Mouse (Mus musculus) limb, embryonic 14.5 days (tissue): Measurements from ENCODE around the gene Lpp. TPM values are rescaled to one million over a fixed set of nuclear protein-coding genes. Genes with fewer than 3 reads are reported as not detected.

Source experiments
- ATAC-seq: fragments of 200-750 bp; cut with Nextera tagmentation; 2 replicates; pipeline ENCODE4 v1.8.0; 2017; ENCODE audit warnings: low read depth, moderate number of reproducible peaks, moderate TSS enrichment; ENCODE audit not compliant: low FRiP score
- DNase-seq: peaks from one replicate; pipeline ENCODE4 v3.0.0-alpha.2; 2015; ENCODE audit warnings: low spot score
- H3K27ac ChIP-seq: fragments of 300-500 bp; sonication (generic); replicated peaks from 2 replicates; pipeline ENCODE4 v1.5.1; 2014; ENCODE audit warnings: low read depth, mild to moderate bottlenecking, low read length, moderate library complexity, mixed read lengths
- H3K27me3 ChIP-seq: fragments of 300-500 bp; sonication (generic); 2 replicates; pipeline ENCODE4 v1.6.1; 2014; ENCODE audit warnings: low read length, mixed read lengths; ENCODE audit not compliant: control insufficient read depth, insufficient read depth
- H3K36me3 ChIP-seq: fragments of 300-500 bp; sonication (generic); 2 replicates; pipeline ENCODE4 v1.6.1; 2014; ENCODE audit warnings: mild to moderate bottlenecking, low read length, moderate library complexity, mixed read lengths; ENCODE audit not compliant: control insufficient read depth, insufficient read depth
- H3K4me1 ChIP-seq: fragments of 300-500 bp; sonication (generic); 2 replicates; pipeline ENCODE4 v1.6.1; 2014; ENCODE audit warnings: antibody characterized with exemption, low read length, mixed read lengths; ENCODE audit not compliant: control insufficient read depth, insufficient read depth
- H3K4me2 ChIP-seq: fragments of 300-500 bp; sonication (generic); replicated peaks from 2 replicates; pipeline ENCODE4 v1.6.1; 2014; ENCODE audit warnings: low read depth, mild to moderate bottlenecking, low read length, moderate library complexity; ENCODE audit not compliant: severe bottlenecking
- H3K4me3 ChIP-seq: fragments of 300-500 bp; sonication (generic); replicated peaks from 2 replicates; pipeline ENCODE4 v1.5.1; 2014; ENCODE audit warnings: low read length
- H3K9ac ChIP-seq: fragments of 300-500 bp; sonication (generic); 2 replicates; pipeline ENCODE4 v1.6.1; 2014; ENCODE audit warnings: mild to moderate bottlenecking, low read depth, low read length, moderate library complexity; ENCODE audit not compliant: severe bottlenecking
- H3K9me3 ChIP-seq: fragments of 300-500 bp; sonication (generic); 2 replicates; pipeline ENCODE4 v1.6.1; 2016; ENCODE audit warnings: low read length; ENCODE audit not compliant: control insufficient read depth
- POLR2A ChIP-seq: fragments of 200-500 bp; IDR thresholded peaks from 2 replicates; pipeline ENCODE4 v1.8.0; 2012; ENCODE audit warnings: inconsistent platforms, mild to moderate bottlenecking, moderate library complexity, borderline replicate concordance; ENCODE audit not compliant: insufficient read depth, insufficient read length; ENCODE audit errors: extremely low read depth
- WGBS: fragments of 180-500 bp; shearing (Covaris S2); extraction: QIAGEN DNeasy Blood & Tissue Kit; methylation state at CpG from one replicate; pipeline ENCODE4 v1.1.7; 2014; 5-methylcytosine and 5-hydroxymethylcytosine counted together
- polyA plus RNA-seq, 2 experiments: library from polyadenylated mRNA; depleted of rRNA in 1 of 2; stranded (reverse) in 1 of 2; unstranded in 1 of 2; fragments of >200 nt; fragmentation: Nextera tagmentation in 1 of 2; extraction: Ambion mirVana in 1 of 2; gene quantifications; 2 replicates each; pipeline versions ENCODE4 v1.2.1 to v1.2.3; 2012 to 2014

The Lpp gene
- polyA plus RNA-seq, 2 experiments: 15.1 to 46.7 TPM

DNA sequence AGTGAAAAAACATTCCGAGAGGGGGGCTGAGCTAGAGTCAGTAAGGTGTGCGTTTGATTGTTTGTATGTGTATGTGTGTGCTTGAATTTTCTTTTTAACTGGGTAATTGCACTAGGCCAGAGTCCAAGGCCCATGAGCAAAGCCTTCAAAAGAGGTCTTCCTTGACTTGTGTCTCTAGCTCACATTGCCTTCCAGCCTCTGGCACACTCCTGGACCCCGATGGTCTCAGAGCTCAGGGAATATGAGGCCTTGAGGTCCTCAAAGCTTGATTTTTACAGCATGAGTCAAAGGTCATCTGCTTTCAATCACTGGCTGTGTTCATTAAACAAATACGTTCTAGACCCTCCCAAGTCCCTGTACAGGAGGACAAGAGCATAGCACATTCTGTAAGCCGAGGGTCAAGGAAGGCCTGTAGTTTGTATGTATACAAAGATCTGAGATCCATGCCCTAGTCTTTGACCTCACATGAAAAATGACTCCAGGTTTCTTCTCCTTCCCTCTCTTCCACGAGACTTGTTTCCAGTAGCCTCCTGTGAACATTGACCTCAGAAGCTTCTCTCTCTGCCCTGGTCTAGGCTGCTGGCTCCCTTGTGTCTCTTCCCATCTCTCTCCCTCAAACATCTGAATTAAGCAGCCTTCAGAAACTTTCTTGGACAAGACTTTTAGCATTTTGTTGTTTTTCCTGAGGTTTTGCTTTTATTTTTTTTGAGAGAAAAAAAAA lies 508.0 kb downstream of the Lpp start:
- 58% methylated on average over 6 of the region's 6 CpGs for WGBS
- ATAC-seq (no peak), DNase-seq (no peak)
- H3K9ac ChIP-seq: no peak overlapping the region
- no peak overlapping the region for H3K27ac ChIP-seq
- peaks cover 6% of the 10 kb centered on the region for H3K4me1 ChIP-seq
- H3K4me3 ChIP-seq: no peak overlapping the region
- H3K9me3 ChIP-seq: no peaks in the 10 kb centered on the region
- no peak for TF ChIP-seq POLR2A
- H3K4me2 ChIP-seq: no peak overlapping the region
- H3K36me3 ChIP-seq: no peaks in the 10 kb centered on the region
- H3K27me3 ChIP-seq: no peaks in the 10 kb centered on the region

DNA sequence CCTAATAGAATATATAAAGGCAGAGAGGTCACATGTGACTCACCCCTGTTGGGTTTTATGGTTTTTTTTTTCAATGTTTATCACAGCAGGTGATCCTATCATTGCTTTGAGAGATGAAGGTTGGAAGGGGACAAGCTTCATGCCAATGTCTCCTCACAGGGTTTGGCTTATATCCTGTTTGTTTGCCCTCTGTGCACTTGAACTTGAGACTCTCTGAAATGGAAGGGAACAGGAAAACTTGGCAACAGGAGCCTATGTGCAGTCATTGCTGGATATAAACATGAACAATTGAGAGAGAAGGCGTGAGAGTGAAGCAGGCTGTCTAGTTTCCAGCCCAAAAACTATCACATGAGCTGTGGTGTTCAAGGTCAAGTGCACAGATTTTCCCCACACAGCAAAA lies 508.8 kb downstream of the Lpp start:
- H3K4me3 ChIP-seq: no peak overlapping the region
- H3K4me1 ChIP-seq: peaks cover 6% of the 10 kb centered on the region
- ATAC-seq (no peak), DNase-seq (no peak)
- no peaks in the 10 kb centered on the region for H3K27me3 ChIP-seq
- no peaks in the 10 kb centered on the region for H3K36me3 ChIP-seq
- H3K27ac ChIP-seq: no peak overlapping the region
- TF ChIP-seq POLR2A: no peak
- H3K9ac ChIP-seq: no peak overlapping the region
- H3K9me3 ChIP-seq: no peaks in the 10 kb centered on the region
- 66% methylated on average over 1 of the region's 1 CpGs for WGBS
- no peak overlapping the region for H3K4me2 ChIP-seq

DNA sequence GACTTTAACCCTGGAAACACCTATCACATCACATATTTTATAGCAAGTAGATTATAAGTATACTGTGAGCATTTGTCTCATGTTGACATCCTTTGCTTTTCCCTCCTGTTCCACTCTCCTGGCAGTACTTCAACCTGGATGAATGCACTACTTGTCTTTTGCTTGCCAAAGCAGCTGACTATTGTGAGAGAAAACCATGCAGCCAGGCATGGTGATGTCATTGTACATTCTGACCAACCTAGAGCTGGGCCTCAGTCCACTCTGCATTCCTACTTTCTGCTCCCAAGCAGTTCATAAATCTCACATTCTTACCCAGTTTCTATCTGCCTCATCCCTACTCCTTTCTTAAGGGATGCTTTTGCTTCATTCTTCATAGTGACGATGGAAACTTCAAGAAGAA lies 515.6 kb downstream of the Lpp start:
- DNase-seq (peak; percentile 40), ATAC-seq (no peak)
- H3K4me3 ChIP-seq: no peak overlapping the region
- 95% methylated on average over 1 of the region's 1 CpGs for WGBS
- H3K36me3 ChIP-seq: no peaks in the 10 kb centered on the region
- no peak overlapping the region for H3K4me2 ChIP-seq
- H3K27ac ChIP-seq: no peak overlapping the region
- TF ChIP-seq POLR2A: no peak
- no peaks in the 10 kb centered on the region for H3K27me3 ChIP-seq
- no peaks in the 10 kb centered on the region for H3K9me3 ChIP-seq
- H3K4me1 ChIP-seq: no peaks in the 10 kb centered on the region; the same call in 1 of the 2 replicates
- no peak overlapping the region for H3K9ac ChIP-seq

DNA sequence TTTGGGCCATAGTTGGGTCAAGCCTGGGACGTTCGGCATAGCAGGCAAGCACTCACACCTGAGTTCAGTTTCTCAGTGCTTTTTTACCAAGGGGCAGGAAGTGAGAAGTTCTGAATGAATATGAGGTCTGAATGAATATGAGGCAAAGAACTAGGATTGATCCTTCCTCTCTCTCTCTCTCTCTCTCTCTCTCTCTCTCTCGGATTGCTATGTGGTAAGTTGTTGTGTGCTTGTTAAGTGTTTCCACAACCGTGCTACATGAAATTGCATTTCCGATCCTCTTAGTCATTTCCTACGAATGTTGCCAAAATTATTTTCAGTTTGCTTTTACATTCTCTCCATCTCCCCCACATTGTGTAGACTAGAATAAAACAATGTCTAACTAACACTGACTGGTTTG lies 517.0 kb downstream of the Lpp start:
- WGBS: 70% methylated on average over 6 of the region's 6 CpGs
- ATAC-seq (no peak), DNase-seq (no peak)
- TF ChIP-seq POLR2A: no peak
- no peaks in the 10 kb centered on the region for H3K9me3 ChIP-seq
- H3K27me3 ChIP-seq: no peaks in the 10 kb centered on the region
- H3K4me2 ChIP-seq: no peak overlapping the region
- no peak overlapping the region for H3K27ac ChIP-seq
- no peak overlapping the region for H3K9ac ChIP-seq
- no peaks in the 10 kb centered on the region for H3K36me3 ChIP-seq
- no peak overlapping the region for H3K4me3 ChIP-seq
- H3K4me1 ChIP-seq: peaks cover 2% of the 10 kb centered on the region; the same call in 1 of the 2 replicates

DNA sequence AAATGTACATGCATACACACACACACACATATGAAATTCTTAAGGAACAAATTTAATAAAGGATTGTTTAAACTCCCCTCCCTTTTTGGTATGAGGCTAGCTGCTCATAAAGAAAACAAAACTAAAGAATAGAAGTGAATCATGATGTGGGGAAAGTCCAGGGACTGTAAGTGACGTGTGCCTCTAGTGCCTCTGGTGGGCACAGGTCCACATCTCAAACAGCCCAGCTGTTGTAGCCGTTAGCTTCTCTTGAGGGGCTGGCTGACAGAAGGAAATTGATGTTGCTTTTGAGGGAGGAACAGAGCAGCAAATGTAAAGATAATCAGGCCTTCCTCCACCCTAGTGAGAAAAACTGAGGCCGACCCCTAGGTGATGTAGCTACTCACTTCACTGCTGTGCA lies 517.5 kb downstream of the Lpp start:
- Histone ChIP-seq H3K4me3 (no peak overlapping the region), H3K4me1 (peaks cover 2% of the 10 kb centered on the region; the same call in 1 of the 2 replicates), H3K9ac (no peak overlapping the region), H3K36me3 (no peaks in the 10 kb centered on the region), H3K4me2 (no peak overlapping the region), H3K27me3 (no peaks in the 10 kb centered on the region), H3K27ac (no peak overlapping the region), H3K9me3 (no peaks in the 10 kb centered on the region)
- WGBS: 42% methylated on average over 3 of the region's 3 CpGs
- TF ChIP-seq POLR2A: no peak
- DNase-seq (peak; percentile 32), ATAC-seq (no peak)

DNA sequence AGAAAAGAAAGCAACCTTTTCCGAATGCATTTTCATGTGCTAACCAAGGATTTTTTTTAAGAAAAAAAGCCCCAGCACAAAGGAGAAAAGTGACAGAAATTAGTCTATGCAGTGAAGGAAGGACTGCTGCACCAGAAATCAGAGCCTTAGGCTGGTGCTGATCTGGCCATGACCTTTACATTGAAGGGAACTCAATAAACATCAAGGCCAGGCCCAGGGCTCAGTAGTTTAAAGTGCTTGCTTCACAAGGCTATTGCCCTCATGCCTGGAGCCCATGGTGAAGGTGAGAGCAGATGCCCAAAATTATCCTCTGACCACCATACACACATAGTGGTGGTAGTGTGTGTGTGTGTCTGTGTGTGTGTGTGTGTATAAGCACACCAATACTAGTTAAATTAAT lies 519.1 kb downstream of the Lpp start:
- peaks cover 2% of the 10 kb centered on the region; the same call in 1 of the 2 replicates for H3K4me1 ChIP-seq
- no peak overlapping the region for H3K27ac ChIP-seq
- DNase-seq (no peak), ATAC-seq (no peak)
- WGBS: 94% methylated on average over 1 of the region's 1 CpGs
- H3K4me2 ChIP-seq: no peak overlapping the region
- H3K9ac ChIP-seq: no peak overlapping the region
- H3K9me3 ChIP-seq: no peaks in the 10 kb centered on the region
- no peak for TF ChIP-seq POLR2A
- H3K27me3 ChIP-seq: no peaks in the 10 kb centered on the region
- no peaks in the 10 kb centered on the region for H3K36me3 ChIP-seq
- H3K4me3 ChIP-seq: no peak overlapping the region
